Mouse (Mus musculus) heart, adult 10 weeks (tissue): Measurements from ENCODE around the gene Ipo5. TPM values are rescaled to one million over a fixed set of nuclear protein-coding genes. Genes with fewer than 3 reads are reported as not detected.

ENCODE experiments used
- polyA plus RNA-seq: library from polyadenylated mRNA; stranded (reverse); fragments of 350-450 nt; fragmentation: Illumina TruSeq; extraction: RNeasy Lipid Tissue Mini Kit (QIAGEN cat#74804); gene quantifications from one replicate; pipeline ENCODE4 v1.2.3, GENCODE M21; 2014; ENCODE audit warnings: low read depth, low replicate concordance

Ipo5 gene
- 92.4 TPM for polyA plus RNA-seq

DNA sequence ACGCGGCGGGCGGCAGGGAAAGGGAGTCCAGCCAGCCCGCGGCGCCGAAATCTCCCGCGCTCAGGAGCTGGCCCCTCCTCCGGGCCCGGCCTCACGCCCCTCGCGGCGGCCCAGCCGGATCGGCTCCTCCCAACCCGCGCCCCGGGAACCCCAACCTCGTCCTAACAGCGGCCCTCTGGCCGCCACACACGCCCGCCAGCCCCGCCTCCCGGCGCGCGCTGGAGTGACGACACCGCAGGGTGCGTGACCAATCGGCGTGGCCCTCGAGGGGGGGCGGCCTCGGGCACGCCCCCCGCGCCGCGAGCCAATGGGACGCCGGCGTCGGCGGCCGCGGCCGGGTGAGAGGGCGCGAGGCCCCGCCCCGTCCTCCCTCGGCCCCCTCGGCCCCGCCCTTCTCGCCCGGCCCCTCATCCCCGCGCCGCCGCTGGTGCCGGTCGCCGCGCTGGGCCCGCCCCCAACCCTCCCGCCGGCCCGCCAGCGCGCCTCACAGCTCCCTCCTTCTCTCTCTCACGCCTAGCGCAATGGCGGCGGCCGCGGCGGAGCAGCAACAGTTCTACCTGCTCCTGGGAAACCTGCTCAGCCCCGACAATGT lies at the start of gene Ipo5:
TSS of gene Ipo5 (plus strand) at position 492 of the 592 bp plus-strand sequence.

Other genes starting within 250 kb of the Ipo5 start
- 6.2 TPM for gene Farp1, start 124.0 kb downstream of the Ipo5 start, polyA plus RNA-seq